Mouse (Mus musculus): Measurements from ENCODE around the gene Ctdnep1. TPM values are rescaled to one million over a fixed set of nuclear protein-coding genes. Genes with fewer than 3 reads are reported as not detected.

The Ctdnep1 gene
- polyA plus RNA-seq, 1 experiment = 121 TPM

DNA sequence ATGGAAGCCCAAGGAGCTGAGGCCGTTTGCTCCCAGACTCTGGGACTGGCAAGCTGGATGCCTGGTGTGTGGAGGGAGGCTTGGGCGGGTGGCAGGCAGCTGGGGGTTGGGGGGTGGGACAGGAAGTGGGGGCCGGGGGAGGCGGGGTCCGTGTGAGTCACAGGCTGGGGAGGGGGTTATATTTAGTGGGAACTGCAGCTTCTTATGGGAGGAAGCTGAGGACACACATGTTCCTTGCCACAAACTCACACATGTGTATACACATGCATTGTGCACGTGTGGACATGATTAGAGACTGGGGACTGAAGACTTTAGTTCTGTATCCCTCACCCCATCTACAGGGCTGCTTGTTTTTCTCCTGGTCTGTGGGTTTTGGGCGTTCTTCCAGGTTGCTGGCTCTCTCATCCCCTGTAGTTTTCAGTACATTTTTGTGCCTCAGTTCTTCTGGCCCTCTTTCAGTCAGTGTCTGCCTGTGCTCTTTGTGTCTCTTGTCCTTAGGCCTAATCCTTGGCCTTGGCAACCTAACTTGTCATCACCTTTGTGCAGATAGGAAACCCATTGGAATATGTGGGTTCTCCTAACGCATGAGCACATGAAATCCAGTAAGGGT lies 39.2 kb downstream of the Ctdnep1 start:
- peak overlapping the region; percentile 34 for H3K4me3 ChIP-seq (ENCODE audit: insufficient read depth, low read length)
- H3K27ac ChIP-seq (ENCODE audit: insufficient read depth, low read length) = peak overlapping the region; percentile 5; the same call in 1 of the 2 replicates
- TF ChIP-seq CTCF (IDR thresholded peaks at IDR 0.05; ENCODE audit: extremely low read depth, insufficient read depth, low read length) = no peak
- peak; percentile 60; the same call in 1 of the 2 replicates for TF ChIP-seq POLR2A (IDR thresholded peaks at IDR 0.05; ENCODE audit: extremely low read depth, insufficient read depth, low read length)
- H3K4me1 ChIP-seq (ENCODE audit: control insufficient read depth, insufficient read depth, low read length) = peaks cover 3% of the 10 kb centered on the region; the same call in 1 of the 2 replicates

DNA sequence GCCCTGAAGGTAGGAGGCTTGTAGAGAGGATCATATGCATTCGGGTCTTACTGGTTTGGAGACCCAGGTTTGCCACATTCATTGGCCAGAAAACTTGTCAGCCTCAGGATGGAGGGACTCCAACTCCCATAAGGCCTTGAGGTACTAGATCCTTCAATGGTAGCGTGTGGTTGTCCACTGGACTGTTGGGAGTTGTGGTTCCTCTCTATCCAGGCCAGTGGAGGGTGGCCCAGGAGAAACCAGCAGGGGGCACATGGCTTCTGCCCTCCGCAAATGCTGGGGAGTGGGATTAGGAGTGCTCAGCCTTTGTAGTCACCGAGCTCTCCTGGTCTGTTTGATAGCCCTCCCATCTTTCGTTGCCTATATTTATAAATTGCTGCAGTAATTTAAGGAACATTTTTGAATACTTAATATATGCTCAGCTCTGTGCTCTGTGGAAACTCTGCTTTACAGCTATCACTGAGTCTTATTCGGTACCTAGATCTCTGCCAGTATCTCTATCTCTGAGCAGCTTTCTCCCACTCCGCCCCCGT lies 39.8 kb downstream of the Ctdnep1 start:
- Histone ChIP-seq H3K4me3 (ENCODE audit: insufficient read depth, low read length) (peak overlapping the region; percentile 34), H3K27ac (ENCODE audit: insufficient read depth, low read length) (0 out of 2 replicates have a peak overlapping the region, but pooled peaks have one; percentile 5), H3K4me1 (ENCODE audit: control insufficient read depth, insufficient read depth, low read length) (peaks cover 3% of the 10 kb centered on the region; the same call in 1 of the 2 replicates)
- peak; percentile 38 for TF ChIP-seq CTCF (IDR thresholded peaks at IDR 0.05; ENCODE audit: extremely low read depth, insufficient read depth, low read length)
- 0 out of 2 replicates have a peak, but pooled peaks have one; percentile 5 for TF ChIP-seq POLR2A (IDR thresholded peaks at IDR 0.05; ENCODE audit: extremely low read depth, insufficient read depth, low read length)

DNA sequence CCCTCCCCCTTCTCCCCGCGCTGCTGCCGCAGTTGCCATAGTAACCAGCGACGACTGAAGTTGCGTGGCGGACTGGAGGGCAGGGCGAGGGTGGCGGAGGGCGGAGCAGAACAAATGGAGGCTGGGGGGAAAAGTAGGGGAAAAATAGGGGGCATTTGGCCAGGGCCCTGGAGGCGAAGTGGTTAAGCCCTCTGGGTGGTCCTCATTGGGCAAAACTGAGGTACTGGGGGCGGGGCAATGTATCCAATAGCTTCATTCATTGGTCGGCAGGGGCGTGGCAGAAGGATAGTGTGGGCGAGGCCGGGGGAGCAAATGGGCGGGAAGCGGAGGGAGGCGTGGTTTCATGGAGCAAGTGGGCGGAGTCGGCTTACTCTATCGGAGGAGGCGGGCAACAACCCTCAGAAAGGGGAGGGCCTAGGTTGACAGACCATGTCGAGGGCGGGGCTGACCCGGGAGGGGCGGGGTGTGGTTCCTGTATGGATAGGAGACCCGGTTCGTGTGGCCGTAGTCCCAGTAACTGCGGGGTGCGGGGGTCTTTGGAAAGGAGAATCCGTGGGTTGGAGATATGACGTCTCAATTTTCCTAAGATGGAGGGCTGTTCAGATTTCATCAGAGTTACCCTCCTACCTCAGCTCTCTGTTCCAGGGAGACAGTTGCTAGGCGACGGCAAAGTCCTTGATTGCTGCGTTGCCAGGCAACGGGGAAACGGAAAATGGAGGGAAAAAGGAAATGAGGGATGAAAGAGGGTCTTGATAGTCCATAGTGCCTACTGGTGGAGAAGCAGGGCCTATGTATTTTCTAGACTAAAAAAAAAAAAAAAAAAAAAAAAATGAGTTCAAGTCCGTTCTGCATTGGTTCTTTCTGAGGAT lies 40.5 kb downstream of the Ctdnep1 start:
- Histone ChIP-seq H3K4me1 (ENCODE audit: control insufficient read depth, insufficient read depth, low read length) (peaks cover 6% of the 10 kb centered on the region; the same call in 1 of the 2 replicates), H3K27ac (ENCODE audit: insufficient read depth, low read length) (0 out of 2 replicates have a peak overlapping the region, but pooled peaks have one; percentile 1), H3K4me3 (ENCODE audit: insufficient read depth, low read length) (peak overlapping the region; percentile 34)
- no peak for TF ChIP-seq POLR2A (IDR thresholded peaks at IDR 0.05; ENCODE audit: extremely low read depth, insufficient read depth, low read length)

DNA sequence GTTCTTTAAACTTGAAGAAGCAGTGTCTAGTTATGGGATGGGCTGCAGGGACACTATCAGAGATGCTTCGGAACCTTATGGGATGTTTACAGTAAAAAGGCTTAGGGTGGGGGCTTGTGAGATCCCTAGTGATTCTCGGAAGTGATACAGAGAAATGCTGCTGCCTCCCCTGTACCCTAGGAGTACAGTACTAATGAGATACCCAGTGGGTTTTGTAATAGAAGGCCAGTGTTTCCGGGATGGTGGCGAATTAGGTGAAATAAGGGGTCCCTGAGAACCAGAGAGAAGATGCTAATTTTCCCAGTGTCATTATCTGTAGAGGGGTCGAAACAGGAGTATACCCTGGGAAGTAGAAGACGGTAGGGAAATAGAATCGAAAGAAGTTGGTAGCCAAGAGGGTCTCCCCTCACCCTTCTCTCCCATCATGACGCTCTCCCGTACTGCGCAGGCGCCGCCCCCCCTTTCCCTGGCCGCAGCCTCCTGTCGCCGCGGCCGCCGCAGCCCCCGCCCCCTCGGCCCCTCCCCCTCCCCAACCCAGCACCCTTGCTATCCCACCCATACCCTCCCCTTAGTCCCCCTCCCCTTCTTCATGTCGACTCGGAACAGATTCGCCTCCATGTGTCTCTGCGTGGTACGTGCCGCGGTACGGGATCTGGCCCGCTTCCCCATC lies 42.7 kb downstream of the Ctdnep1 start:
- TF ChIP-seq CTCF (IDR thresholded peaks at IDR 0.05; ENCODE audit: extremely low read depth, insufficient read depth, low read length) (no peak), POLR2A (IDR thresholded peaks at IDR 0.05; ENCODE audit: extremely low read depth, insufficient read depth, low read length) (no peak)
- H3K27ac ChIP-seq (ENCODE audit: insufficient read depth, low read length) = 0 out of 2 replicates have a peak overlapping the region, but pooled peaks have one; percentile 38
- peaks cover 9% of the 10 kb centered on the region for H3K4me1 ChIP-seq (ENCODE audit: control insufficient read depth, insufficient read depth, low read length)
- peak overlapping the region; percentile 46 for H3K4me3 ChIP-seq (ENCODE audit: insufficient read depth, low read length)

DNA sequence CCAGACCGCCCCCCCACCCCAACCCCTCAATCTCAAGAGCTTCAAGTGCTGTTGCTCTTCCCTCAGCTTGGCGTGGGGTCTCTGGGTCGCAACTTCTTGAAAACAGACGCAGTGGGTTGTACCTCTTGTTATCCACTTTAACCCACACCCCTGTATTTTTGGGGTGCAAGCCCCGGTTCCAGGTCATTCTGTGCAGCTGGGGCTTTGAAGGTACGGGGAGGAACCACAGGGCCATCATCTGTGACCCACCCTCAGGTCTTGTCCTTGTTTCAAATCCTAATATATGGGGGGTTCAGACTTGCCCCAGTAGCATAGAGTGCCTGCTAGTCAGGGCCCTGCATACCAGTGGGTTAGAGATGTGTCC lies 43.2 kb downstream of the Ctdnep1 start:
- H3K4me1 ChIP-seq (ENCODE audit: control insufficient read depth, insufficient read depth, low read length) = peaks cover 11% of the 10 kb centered on the region
- H3K27ac ChIP-seq (ENCODE audit: insufficient read depth, low read length) = no peak overlapping the region
- peak overlapping the region; percentile 46 for H3K4me3 ChIP-seq (ENCODE audit: insufficient read depth, low read length)
- TF ChIP-seq POLR2A (IDR thresholded peaks at IDR 0.05; ENCODE audit: extremely low read depth, insufficient read depth, low read length) = no peak
- TF ChIP-seq CTCF (IDR thresholded peaks at IDR 0.05; ENCODE audit: extremely low read depth, insufficient read depth, low read length) = no peak

DNA sequence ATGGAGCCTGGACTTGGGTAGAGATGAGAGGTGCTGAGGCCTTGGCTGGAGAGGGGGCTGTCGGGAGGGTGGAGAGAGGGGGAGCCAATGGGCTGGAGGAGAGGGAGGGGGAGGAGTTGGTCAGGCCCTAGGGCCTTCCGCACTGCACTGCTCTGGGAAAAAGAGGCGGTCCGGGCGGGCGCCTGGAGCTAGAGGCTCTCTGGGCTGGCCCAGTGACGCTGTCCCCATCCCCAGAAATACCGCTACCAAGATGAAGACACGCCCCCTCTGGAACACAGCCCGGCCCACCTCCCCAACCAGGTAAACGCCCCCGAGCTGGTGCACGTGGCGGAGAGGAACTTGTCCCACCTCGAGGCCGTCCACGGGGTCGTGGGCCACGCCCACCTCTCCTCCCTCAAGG lies 45.7 kb downstream of the Ctdnep1 start:
- TF ChIP-seq CTCF (IDR thresholded peaks at IDR 0.05; ENCODE audit: extremely low read depth, insufficient read depth, low read length) (no peak), POLR2A (IDR thresholded peaks at IDR 0.05; ENCODE audit: extremely low read depth, insufficient read depth, low read length) (no peak)
- peaks cover 14% of the 10 kb centered on the region for H3K4me1 ChIP-seq (ENCODE audit: control insufficient read depth, insufficient read depth, low read length)
- H3K4me3 ChIP-seq (ENCODE audit: insufficient read depth, low read length) = peak overlapping the region; percentile 22
- peak overlapping the region; percentile 45; the same call in 1 of the 2 replicates for H3K27ac ChIP-seq (ENCODE audit: insufficient read depth, low read length)

DNA sequence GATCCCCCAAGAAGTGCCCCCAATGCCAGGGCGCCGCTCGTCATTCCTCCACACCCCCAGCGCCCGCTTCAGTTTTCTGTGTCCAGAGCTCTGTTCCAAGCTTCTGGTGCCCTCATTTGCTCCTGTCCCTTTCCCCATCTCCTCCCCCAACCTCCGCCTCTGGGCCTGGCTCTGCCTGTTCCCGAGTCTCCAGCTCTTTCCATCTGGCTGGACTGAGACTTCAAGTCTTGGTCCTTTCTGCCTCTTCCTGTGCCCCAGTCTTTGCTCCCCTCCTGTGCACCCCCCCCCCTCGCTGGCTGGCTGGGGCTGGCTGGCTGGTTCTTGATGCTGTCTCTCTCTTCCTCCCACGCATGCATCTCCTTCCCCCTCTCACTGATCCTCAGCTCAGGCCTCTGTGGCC lies 46.4 kb downstream of the Ctdnep1 start:
- TF ChIP-seq POLR2A (IDR thresholded peaks at IDR 0.05; ENCODE audit: extremely low read depth, insufficient read depth, low read length) = no peak
- Histone ChIP-seq H3K4me1 (ENCODE audit: control insufficient read depth, insufficient read depth, low read length) (peaks cover 14% of the 10 kb centered on the region), H3K4me3 (ENCODE audit: insufficient read depth, low read length) (peak overlapping the region; percentile 22), H3K27ac (ENCODE audit: insufficient read depth, low read length) (peak overlapping the region; percentile 45; the same call in 1 of the 2 replicates)

DNA sequence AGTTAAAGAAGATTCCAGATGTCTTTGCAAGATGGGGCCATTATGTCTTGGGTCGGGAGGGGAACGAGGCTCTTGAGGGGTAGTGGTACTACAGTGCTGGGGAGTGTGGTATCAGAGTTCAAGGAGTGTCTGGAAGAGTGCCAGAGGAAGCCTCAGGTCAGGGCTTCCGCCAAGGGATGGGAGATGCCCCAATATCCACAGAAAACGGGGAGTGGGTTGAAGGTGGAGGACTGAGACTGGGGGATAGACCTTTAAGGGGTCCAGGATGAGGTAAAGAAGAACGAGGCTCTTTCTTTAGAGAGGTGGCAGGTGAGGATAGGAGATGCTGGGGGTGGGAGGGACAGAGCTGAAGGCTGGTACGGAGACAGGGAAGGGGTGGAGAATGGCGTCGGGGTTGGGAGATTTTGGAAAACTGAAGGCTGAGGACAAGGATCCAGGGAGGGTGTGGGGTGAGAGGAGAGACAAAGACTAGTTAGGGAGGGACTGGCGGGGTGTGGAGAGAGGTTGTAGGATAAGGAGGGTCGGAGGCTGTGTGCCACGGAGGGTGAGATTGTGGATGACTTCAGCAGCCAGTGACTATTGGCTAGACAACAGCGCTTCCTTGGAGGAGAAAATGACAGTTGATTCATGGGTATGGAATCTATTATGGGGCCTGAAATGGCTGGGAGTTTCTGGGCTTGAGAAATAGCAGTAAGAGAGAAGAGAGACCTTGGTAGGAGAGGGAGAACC lies 47.6 kb downstream of the Ctdnep1 start:
- H3K4me3 ChIP-seq (ENCODE audit: insufficient read depth, low read length) = peak overlapping the region; percentile 24; the same call in 1 of the 2 replicates
- H3K4me1 ChIP-seq (ENCODE audit: control insufficient read depth, insufficient read depth, low read length) = peaks cover 14% of the 10 kb centered on the region
- TF ChIP-seq POLR2A (IDR thresholded peaks at IDR 0.05; ENCODE audit: extremely low read depth, insufficient read depth, low read length) = no peak
- no peak for TF ChIP-seq CTCF (IDR thresholded peaks at IDR 0.05; ENCODE audit: extremely low read depth, insufficient read depth, low read length)
- peak overlapping the region; percentile 51 for H3K27ac ChIP-seq (ENCODE audit: insufficient read depth, low read length)

All from cortical plate, adult 2 months (tissue).